Mouse (Mus musculus) liver, embryonic 14.5 days (tissue): ENCODE results near the gene Bahd1.

Experiments used
- CTCF ChIP-seq: IDR thresholded peaks from 2 replicates; pipeline ENCODE4 v1.5.1; 2016; ENCODE audit warnings: antibody characterized with exemption, low read depth, control low read depth
- EP300 ChIP-seq: IDR thresholded peaks from 2 replicates; pipeline ENCODE4 v1.6.1; 2016; ENCODE audit warnings: antibody characterized with exemption, low read depth

DNA sequence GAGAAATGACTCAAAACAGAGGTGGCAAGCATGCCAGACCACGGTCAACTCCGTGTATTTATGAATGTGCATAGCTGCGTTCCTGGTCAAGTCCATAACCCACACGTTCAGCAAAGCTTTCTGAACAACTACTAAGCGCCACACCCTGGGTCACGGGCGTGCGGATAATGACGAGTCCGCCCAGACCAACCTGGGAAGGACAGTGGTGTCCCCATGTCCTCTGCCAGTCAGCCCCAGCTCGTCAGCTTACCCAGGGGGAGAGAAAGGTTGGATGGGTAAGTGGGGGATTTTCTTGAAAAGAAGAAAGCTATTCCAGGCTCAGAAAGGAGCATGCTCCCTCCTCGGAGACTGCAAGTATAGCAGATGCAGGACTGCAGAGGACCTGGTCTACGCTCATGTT is 12.7 kb upstream of the Bahd1 start:
- TF ChIP-seq CTCF (no peak), EP300 (no peak)
